Mouse (Mus musculus): ENCODE measurements around the gene Ctnnd2. TPM values are rescaled to one million over a fixed set of nuclear protein-coding genes. Genes with fewer than 3 reads are reported as not detected.

Gene Ctnnd2
- polyA plus RNA-seq (2012; rRNA removed) = 0.10 and 0.17 TPM in 2 replicates

GRCm38 (mm10) chr15:30172391-30173281 lies at the start of gene Ctnnd2:
Ctnnd2 (plus strand) TSS chr15:30172593.

Measured in liver, embryonic 18 days (tissue).